Mouse (Mus musculus) midbrain, embryonic 11.5 days (tissue): ENCODE measurements around the gene Lbhd1. TPM values are rescaled to one million over a fixed set of nuclear protein-coding genes. Genes with fewer than 3 reads are reported as not detected.
"Not testable (repeated sequence)": the region's sequence is repeated elsewhere in the genome, so short reads cannot be mapped to it uniquely, and the experiment has no call there.

Source experiments
- ATAC-seq: fragments of 200-750 bp; cut with Nextera tagmentation; 2 replicates; pipeline ENCODE4 v1.8.0; 2017; ENCODE audit warnings: moderate TSS enrichment, moderate library complexity; ENCODE audit not compliant: low FRiP score
- DNase-seq: peaks from one replicate; pipeline ENCODE4 v3.0.0; 2015; ENCODE audit warnings: low spot score; ENCODE audit errors: missing footprints
- H3K27ac ChIP-seq: fragments of 300-500 bp; sonication (generic); 2 replicates; pipeline ENCODE4 v1.5.1; 2014; ENCODE audit warnings: low read depth, low read length
- H3K27me3 ChIP-seq: fragments of 300-500 bp; sonication (generic); 2 replicates; pipeline ENCODE4 v1.6.1; 2014; ENCODE audit warnings: mild to moderate bottlenecking, low read length, moderate library complexity, mixed read lengths; ENCODE audit not compliant: control insufficient read depth, insufficient read depth
- H3K36me3 ChIP-seq: fragments of 300-500 bp; sonication (generic); 2 replicates; pipeline ENCODE4 v1.6.1; 2014; ENCODE audit warnings: mild to moderate bottlenecking, low read length, moderate library complexity, mixed read lengths; ENCODE audit not compliant: control insufficient read depth, insufficient read depth
- H3K4me1 ChIP-seq: fragments of 300-500 bp; sonication (generic); 2 replicates; pipeline ENCODE4 v1.6.1; 2014; ENCODE audit warnings: low read length; ENCODE audit not compliant: control insufficient read depth, insufficient read depth
- H3K4me2 ChIP-seq: fragments of 300-500 bp; sonication (generic); 2 replicates; pipeline ENCODE4 v1.6.1; 2014; ENCODE audit warnings: mild to moderate bottlenecking, moderate library complexity
- H3K4me3 ChIP-seq: fragments of 300-500 bp; sonication (generic); 2 replicates; pipeline ENCODE4 v1.5.1; 2014; ENCODE audit warnings: low read depth, low read length
- H3K9ac ChIP-seq: fragments of 300-500 bp; sonication (generic); 2 replicates; pipeline ENCODE4 v1.6.1; 2014; ENCODE audit warnings: low read length
- H3K9me3 ChIP-seq: fragments of 300-500 bp; sonication (generic); 2 replicates; pipeline ENCODE4 v1.6.1; 2016; ENCODE audit warnings: low read length; ENCODE audit not compliant: control insufficient read depth
- WGBS: fragments of 180-500 bp; shearing (Covaris S2); extraction: QIAGEN DNeasy Blood & Tissue Kit; methylation state at CpG from one replicate; pipeline ENCODE4 v1.1.7; 2014; 5-methylcytosine and 5-hydroxymethylcytosine counted together
- polyA plus RNA-seq: library from polyadenylated mRNA; unstranded; fragments of >200 nt; fragmentation: Nextera tagmentation; extraction: Ambion mirVana; gene quantifications from 2 replicates; pipeline ENCODE4 v1.2.1, GENCODE M21; 2014

Lbhd1 gene
- polyA plus RNA-seq, 1 experiment from 2014 or later, result 123 TPM

DNA sequence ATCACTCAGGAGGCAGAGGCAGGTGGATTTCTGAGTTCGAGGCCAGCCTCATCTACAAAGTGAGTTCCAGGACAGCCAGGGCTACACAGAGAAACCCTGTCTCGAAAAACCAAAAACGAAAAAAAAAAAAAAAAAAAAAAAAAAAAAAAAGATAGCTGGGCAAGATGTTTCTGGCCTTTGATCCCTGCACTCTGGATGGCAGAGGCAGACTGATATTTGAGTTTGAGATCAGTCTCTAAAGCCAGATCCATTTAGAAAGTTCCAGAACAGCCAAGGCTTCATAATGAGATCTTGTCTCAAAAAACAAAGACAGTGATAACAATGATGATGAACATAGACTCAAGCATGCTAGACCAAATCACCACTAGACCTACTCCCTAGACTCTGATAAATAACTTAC, 13.2 kb upstream of the Lbhd1 start:
- not testable (repeated sequence) for H3K4me2 ChIP-seq, H3K4me1 ChIP-seq, H3K36me3 ChIP-seq, H3K9me3 ChIP-seq, H3K27ac ChIP-seq, DNase-seq, H3K27me3 ChIP-seq, H3K9ac ChIP-seq, ATAC-seq
- WGBS, result 77% methylated on average over 3 of the region's 3 CpGs
- peak overlapping the region; percentile 98; the same call in 1 of the 2 replicates for H3K4me3 ChIP-seq

DNA sequence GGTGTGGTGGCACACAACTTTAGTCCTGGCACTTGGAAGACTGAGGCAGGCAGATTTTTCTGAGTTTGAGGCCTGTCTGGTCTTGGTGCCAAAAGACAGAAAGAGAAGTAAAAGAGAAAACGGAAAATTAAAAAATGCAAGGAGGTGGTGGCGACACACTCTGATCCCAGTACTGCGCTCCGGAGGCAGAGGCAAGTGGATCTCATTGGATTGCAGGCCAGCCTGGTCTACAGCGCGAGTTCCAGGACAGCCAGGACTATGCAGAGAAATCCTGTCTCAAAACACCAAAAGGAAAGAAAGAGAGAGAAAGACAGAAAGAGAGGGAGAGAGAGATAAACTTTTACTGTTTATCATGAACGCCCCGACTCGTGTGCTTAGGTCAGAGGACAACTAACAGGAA, 12.7 kb upstream of the Lbhd1 start:
- H3K9me3 ChIP-seq, result no peaks in the 10 kb centered on the region
- peak overlapping the region; percentile 93 for H3K9ac ChIP-seq
- H3K27me3 ChIP-seq, result no peaks in the 10 kb centered on the region
- 67% methylated on average over 9 of the region's 9 CpGs for WGBS
- H3K4me1 ChIP-seq, result peaks cover 6% of the 10 kb centered on the region
- peak; percentile 36 for ATAC-seq
- peak overlapping the region; percentile 96 for H3K4me2 ChIP-seq
- H3K27ac ChIP-seq, result peak overlapping the region; percentile 15; the same call in 1 of the 2 replicates
- peaks cover 5% of the 10 kb centered on the region; the same call in 1 of the 2 replicates for H3K36me3 ChIP-seq
- DNase-seq, result no peak
- peak overlapping the region; percentile 98 for H3K4me3 ChIP-seq

DNA sequence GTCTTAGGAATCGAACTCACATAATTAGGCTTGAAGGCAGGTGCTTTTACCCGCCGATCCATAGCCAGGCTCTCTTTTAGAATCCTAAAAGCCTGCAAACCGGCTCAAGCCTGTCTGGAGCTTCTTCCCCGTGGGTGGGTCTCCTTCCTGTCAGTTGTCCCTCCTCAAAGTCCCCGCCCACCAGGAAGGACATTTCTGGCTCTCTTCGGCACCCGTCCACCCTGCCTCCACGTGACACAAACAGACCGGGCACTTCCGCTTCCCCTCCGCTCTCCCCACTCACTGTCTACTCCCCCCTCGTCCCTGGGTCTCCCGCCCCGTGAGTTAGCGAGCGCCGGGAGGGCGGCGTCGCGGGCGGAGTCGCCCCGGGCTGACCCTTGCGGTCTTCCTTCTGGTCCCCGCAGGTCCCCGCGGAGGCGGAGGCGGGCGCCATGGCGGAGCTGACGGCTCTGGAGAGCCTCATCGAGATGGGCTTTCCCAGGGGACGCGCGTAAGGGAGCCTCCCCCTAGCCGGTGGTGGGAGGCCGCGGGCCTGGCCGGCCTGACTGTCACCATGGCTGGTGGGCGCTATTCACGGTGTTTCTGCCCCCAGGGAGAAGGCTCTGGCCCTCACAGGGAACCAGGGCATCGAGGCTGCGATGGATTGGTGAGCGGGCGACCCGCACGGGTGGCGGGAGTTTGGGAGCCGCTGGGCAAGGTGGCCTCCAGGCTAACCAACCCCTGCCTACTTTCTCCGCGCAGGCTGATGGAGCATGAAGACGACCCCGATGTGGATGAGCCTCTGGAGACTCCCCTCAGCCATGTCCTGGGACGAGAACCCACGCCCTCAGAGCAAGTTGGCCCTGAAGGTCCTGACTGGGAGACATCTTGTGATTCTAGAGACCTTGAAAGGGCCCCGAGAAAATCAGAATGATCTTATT, 12.0 kb upstream of the Lbhd1 start, which contains the start of gene Ubxn1:
TSS of gene Ubxn1 (plus strand) at position 230 of the 920 bp plus-strand sequence.
- Histone ChIP-seq H3K36me3 (peaks cover 5% of the 10 kb centered on the region; the same call in 1 of the 2 replicates), H3K9ac (peak within 1 kb of the TSS; percentile 93), H3K27ac (peak within 1 kb of the TSS; percentile 65), H3K4me2 (peak within 1 kb of the TSS; percentile 96), H3K4me3 (peak within 1 kb of the TSS; percentile 98), H3K9me3 (no peaks in the 10 kb centered on the region), H3K4me1 (peaks cover 6% of the 10 kb centered on the region), H3K27me3 (no peaks in the 10 kb centered on the region)
- under 1% methylated on average over 59 of the region's 59 CpGs for WGBS
- DNase-seq (peak; percentile 98), ATAC-seq (peak; percentile 99)

DNA sequence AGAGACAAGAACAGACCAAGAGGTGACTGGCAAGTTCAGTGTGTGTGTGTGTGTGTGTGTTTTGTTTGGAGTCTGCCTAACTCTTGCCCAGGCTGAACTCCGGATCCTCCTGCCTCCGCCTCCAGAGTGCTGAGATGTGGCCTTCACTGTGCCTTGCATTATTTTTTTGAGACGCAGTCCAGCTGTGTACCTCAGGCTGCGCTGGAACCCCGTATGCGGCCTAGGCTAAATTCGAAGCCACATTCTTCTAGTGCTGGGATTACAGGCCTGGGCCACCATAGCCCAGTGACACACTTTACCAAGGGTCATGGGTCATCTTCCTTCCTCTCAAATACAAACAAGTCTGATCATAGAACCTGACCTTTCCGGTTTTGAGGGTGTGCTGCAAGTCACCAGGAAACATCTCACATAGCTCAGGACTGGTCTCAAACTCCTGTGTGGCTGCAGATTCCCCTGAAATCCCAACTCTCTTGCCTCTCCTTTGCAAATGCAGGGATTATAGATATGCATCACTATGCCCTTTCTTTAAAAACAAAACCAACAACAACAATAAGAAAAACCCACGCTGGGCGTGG, 11.2 kb upstream of the Lbhd1 start:
- peak overlapping the region; percentile 96 for H3K4me2 ChIP-seq
- H3K4me3 ChIP-seq, result peak overlapping the region; percentile 98
- DNase-seq, result no peak
- no peak overlapping the region for H3K27ac ChIP-seq
- no peaks in the 10 kb centered on the region for H3K27me3 ChIP-seq
- peak overlapping the region; percentile 93 for H3K9ac ChIP-seq
- H3K36me3 ChIP-seq, result peaks cover 5% of the 10 kb centered on the region; the same call in 1 of the 2 replicates
- H3K4me1 ChIP-seq, result peaks cover 6% of the 10 kb centered on the region
- no peaks in the 10 kb centered on the region for H3K9me3 ChIP-seq
- no peak for ATAC-seq
- WGBS, result 81% methylated on average over 10 of the region's 10 CpGs

DNA sequence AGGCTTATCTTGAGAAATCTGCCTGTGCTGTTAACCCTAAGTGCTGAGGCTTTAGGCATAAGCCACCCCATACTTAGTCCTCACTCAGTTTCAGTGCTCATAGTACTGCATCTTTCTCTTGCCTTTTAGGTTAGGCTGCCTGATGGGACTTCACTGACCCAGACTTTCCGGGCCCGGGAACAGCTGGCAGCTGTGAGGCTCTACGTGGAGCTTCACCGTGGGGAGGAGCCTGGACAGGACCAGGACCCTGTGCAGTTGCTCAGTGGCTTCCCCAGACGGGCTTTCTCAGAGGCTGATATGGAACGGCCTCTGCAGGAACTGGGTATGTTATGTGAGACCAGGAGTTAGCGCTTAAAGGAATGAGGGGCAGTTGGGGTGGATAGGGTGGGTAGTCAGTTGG, 8.5 kb upstream of the Lbhd1 start:
- peaks cover 12% of the 10 kb centered on the region for H3K4me1 ChIP-seq
- H3K27ac ChIP-seq, result no peak overlapping the region
- H3K4me3 ChIP-seq, result no peak overlapping the region
- no peak overlapping the region for H3K4me2 ChIP-seq
- H3K9ac ChIP-seq, result no peak overlapping the region
- H3K27me3 ChIP-seq, result no peaks in the 10 kb centered on the region
- 95% methylated on average over 7 of the region's 7 CpGs for WGBS
- no peaks in the 10 kb centered on the region for H3K9me3 ChIP-seq
- ATAC-seq (no peak), DNase-seq (no peak)
- peaks cover 5% of the 10 kb centered on the region; the same call in 1 of the 2 replicates for H3K36me3 ChIP-seq

DNA sequence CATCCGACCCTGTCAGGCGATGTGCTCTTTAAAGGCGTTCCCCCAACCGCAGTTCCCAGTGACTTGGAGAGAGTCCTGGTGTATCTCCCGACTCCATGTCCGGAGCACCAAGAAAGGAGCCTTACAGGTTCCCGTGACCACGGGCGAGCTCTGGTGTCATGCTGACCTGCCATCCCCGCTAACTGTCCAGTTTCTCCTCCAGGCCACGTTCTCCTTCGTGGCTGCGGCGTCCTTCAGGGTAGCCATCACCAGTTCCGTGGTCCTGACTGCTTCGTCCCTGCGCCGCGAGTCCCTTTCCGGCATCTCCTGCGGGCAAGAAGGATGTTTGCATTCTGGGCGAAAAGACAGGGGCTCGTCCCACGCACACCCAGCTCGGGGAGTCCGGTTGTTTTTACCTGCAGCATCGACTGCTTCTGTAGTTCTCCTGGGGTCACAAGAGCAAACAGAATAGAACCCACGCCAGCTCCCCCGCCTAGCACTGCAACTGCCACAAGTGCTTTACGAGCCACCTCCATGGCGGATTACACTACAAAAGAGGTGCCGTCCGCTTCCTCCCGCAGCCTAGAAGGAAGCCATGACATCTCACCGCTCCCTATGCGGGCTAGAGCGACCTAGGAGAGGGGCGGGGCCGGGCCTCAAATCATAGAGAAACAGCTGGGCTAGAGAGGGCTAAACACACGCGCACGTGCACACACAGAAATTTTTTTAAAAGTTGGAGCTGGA, 3.1 kb upstream of the Lbhd1 start, which contains the start of gene Uqcc3:
TSS of gene Uqcc3 (minus strand) at position 613 of the 723 bp plus-strand sequence.
- DNase-seq (peak; percentile 97), ATAC-seq (peak; percentile 98)
- peak within 1 kb of the TSS; percentile 87 for H3K9ac ChIP-seq
- H3K4me1 ChIP-seq, result peaks cover 7% of the 10 kb centered on the region; the same call in 1 of the 2 replicates
- no peaks in the 10 kb centered on the region for H3K9me3 ChIP-seq
- H3K27ac ChIP-seq, result peak within 1 kb of the TSS; percentile 56
- WGBS, result under 1% methylated on average over 42 of the region's 42 CpGs
- H3K4me3 ChIP-seq, result peak within 1 kb of the TSS; percentile 73
- no peaks in the 10 kb centered on the region for H3K36me3 ChIP-seq
- H3K27me3 ChIP-seq, result no peaks in the 10 kb centered on the region
- peak within 1 kb of the TSS; percentile 87 for H3K4me2 ChIP-seq

DNA sequence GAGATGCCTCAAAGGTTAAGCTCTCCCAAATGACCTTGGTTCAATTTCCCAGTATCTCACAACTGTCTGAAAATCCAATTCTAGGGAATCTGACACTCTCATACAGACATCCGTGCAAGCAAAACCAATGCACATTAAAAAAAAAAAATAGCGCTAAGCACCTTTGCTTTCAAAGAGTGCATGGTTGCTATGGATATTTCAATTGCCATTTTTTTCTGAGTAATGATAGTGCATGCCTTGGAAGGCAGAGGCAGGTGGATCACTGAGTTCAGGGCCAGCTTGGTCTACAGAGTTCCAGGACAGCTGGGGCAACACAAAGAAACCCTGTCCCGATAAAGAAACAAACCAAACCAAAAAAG, 2.5 kb upstream of the Lbhd1 start:
- WGBS, result 13% methylated on average over 3 of the region's 3 CpGs
- peaks cover 7% of the 10 kb centered on the region; the same call in 1 of the 2 replicates for H3K4me1 ChIP-seq
- H3K9me3 ChIP-seq, result no peaks in the 10 kb centered on the region
- ATAC-seq, result peak; percentile 42
- peak overlapping the region; percentile 87 for H3K4me2 ChIP-seq
- peak overlapping the region; percentile 87 for H3K9ac ChIP-seq
- H3K27me3 ChIP-seq, result no peaks in the 10 kb centered on the region
- H3K4me3 ChIP-seq, result peak overlapping the region; percentile 73
- no peak for DNase-seq
- peak overlapping the region; percentile 56; the same call in 1 of the 2 replicates for H3K27ac ChIP-seq
- no peaks in the 10 kb centered on the region for H3K36me3 ChIP-seq

DNA sequence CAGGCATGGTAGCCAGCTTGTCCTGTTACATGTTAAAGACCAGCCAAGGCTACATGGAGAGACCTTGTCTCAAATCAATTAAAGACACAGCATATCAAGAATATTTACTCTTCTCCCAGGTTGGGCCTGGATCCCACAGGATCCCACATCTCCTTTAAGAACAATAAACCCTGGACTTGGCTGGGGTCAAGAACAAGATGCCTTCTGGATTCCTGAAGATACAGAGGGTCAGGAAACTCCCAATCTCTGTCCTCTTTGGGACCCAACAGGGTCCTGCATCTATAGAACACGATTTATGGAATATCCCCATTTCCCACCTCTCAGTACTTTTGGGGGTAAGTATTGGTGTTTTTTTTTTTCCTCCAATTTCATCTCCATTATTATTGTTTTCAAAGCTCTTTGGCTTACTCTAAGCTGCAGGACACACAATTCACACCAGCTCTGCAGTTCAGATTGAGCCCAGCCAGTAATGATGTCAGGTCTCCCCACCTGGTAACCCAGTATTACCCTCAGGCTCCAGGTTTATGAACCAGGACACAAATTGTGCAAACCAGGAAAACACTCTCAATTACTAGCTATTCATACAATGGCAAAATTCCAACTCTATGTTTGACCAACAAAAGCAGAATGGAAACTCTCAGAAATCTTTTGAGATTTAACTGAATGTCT, 3.5 kb downstream of the Lbhd1 start:
- ATAC-seq, result no peak
- no peak for DNase-seq
- Histone ChIP-seq H3K4me2 (peak overlapping the region; percentile 88), H3K4me3 (no peak overlapping the region; the same call in 1 of the 2 replicates), H3K9ac (no peak overlapping the region; the same call in 1 of the 2 replicates), H3K4me1 (peaks cover 10% of the 10 kb centered on the region), H3K27ac (peak overlapping the region; percentile 25; the same call in 1 of the 2 replicates), H3K36me3 (peaks cover 2% of the 10 kb centered on the region; the same call in 1 of the 2 replicates), H3K27me3 (no peaks in the 10 kb centered on the region), H3K9me3 (no peaks in the 10 kb centered on the region)
- WGBS, result 43% methylated on average over 1 of the region's 1 CpGs
